Mouse (Mus musculus) spleen, adult 2 months (tissue): ENCODE measurements at regions not wholly inside any gene's neighbourhood (a gene's known extent, or its start where the extent isn't known, plus 50 kb on each side); places are given as distances from the start of the nearest gene placed in this dataset.

Experiments used
- DNase-seq, 2 experiments: peaks; one replicate each; pipeline versions ENCODE4 v3.0.0 to v3.0.0-alpha.2; 2012 to 2021; ENCODE audit warnings: low spot score in 2 of 2, low read depth in 1 of 2
- H3K27ac ChIP-seq: fragments of 200-500 bp; 2 replicates; pipeline ENCODE4 v1.5.1; 2012; ENCODE audit warnings: low read length, inconsistent platforms; ENCODE audit not compliant: insufficient read depth
- H3K27me3 ChIP-seq: fragments of 200-500 bp; 2 replicates; pipeline ENCODE4 v1.6.1; 2012; ENCODE audit warnings: mild to moderate bottlenecking, moderate library complexity, low read length, inconsistent platforms; ENCODE audit not compliant: control insufficient read depth, insufficient read depth
- H3K36me3 ChIP-seq: fragments of 200-500 bp; 2 replicates; pipeline ENCODE4 v1.6.1; 2012; ENCODE audit warnings: mild to moderate bottlenecking, low read length, inconsistent platforms; ENCODE audit not compliant: control insufficient read depth, insufficient read depth
- H3K4me1 ChIP-seq: fragments of 200-500 bp; 2 replicates; pipeline ENCODE4 v1.6.1; 2011; ENCODE audit warnings: inconsistent platforms; ENCODE audit not compliant: control insufficient read depth, insufficient read depth, insufficient read length
- H3K4me3 ChIP-seq: fragments of 200-500 bp; 2 replicates; pipeline ENCODE4 v1.5.1; 2011; ENCODE audit warnings: mild to moderate bottlenecking, inconsistent platforms; ENCODE audit not compliant: insufficient read depth, insufficient read length; ENCODE audit errors: extremely low read depth
- CTCF ChIP-seq: fragments of 200-500 bp; IDR thresholded peaks from 2 replicates; pipeline ENCODE4 v1.5.1; 2011; ENCODE audit warnings: mild to moderate bottlenecking, inconsistent platforms; ENCODE audit not compliant: insufficient read depth, insufficient read length, insufficient replicate concordance; ENCODE audit errors: extremely low read depth
- POLR2A ChIP-seq: fragments of 200-500 bp; IDR thresholded peaks from 2 replicates; pipeline ENCODE4 v1.6.1; 2011; ENCODE audit warnings: low read depth, low read length, inconsistent platforms
- WGBS: fragments of 180-500 bp; shearing (Covaris S2); methylation state at CpG from one replicate; pipeline ENCODE4 v1.1.7; 2018; 5-methylcytosine and 5-hydroxymethylcytosine counted together

DNA sequence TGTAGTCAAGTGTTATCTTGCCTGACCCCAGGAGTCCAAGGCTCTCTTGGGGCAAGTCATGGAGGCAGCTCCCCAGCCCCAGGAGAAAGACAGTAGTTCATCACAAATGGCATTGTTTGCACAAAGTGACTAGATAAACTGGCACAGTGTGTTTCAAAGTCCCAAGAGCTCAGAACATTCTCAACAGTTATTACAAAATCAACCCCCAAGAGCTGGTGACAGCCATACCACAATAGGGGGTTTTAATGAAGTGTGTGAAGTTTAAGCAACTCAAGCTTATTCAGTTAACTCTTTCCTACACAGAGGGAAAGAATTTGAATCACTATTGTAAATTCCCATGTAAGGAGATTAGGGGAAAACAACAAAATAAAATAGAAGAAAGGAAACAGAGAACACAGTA lies 109.7 kb upstream of the Tprg start:
- Histone ChIP-seq H3K4me3 (no peak overlapping the region), H3K27ac (no peak overlapping the region), H3K27me3 (no peaks in the 10 kb centered on the region), H3K4me1 (no peaks in the 10 kb centered on the region; the same call in 1 of the 2 replicates), H3K36me3 (no peaks in the 10 kb centered on the region)
- DNase-seq, result no peak
- no peak for TF ChIP-seq CTCF
- TF ChIP-seq POLR2A, result no peak

GRCm38 (mm10) chr16:25178055-25178454 lies 108.6 kb upstream of the Tprg start:
- WGBS, result 9% methylated on average over 2 of the region's 2 CpGs
- Histone ChIP-seq H3K27me3 (no peaks in the 10 kb centered on the region), H3K4me3 (no peak overlapping the region), H3K4me1 (no peaks in the 10 kb centered on the region; the same call in 1 of the 2 replicates), H3K27ac (no peak overlapping the region; the same call in 1 of the 2 replicates), H3K36me3 (no peaks in the 10 kb centered on the region)
- no peak for TF ChIP-seq CTCF
- TF ChIP-seq POLR2A, result no peak
- no peak for DNase-seq

DNA sequence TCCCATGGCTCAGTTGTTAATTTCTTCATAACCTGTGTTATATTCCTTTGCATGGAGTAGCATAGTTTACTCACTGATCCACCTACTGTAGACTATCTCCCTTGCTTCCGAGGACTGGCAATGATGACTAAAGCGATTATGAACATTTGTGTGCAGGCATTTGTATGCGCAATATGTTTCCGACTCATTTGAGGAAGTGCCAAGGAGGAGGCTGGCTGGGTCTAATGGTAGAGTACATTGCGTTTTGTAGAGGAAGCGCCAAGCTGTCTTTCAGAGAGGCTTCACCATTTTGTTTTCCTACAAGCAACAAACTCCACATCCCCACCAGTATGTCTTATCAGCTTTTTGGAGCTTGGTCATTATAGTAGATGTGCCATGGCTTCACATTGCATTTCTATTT lies 104.7 kb upstream of the Tprg start:
- WGBS, result 84% methylated on average over 6 of the region's 6 CpGs

GRCm38 (mm10) chr16:25197079-25197478 lies 89.5 kb upstream of the Tprg start:
- Histone ChIP-seq H3K27me3 (no peaks in the 10 kb centered on the region), H3K36me3 (no peaks in the 10 kb centered on the region), H3K4me1 (no peaks in the 10 kb centered on the region), H3K27ac (no peak overlapping the region), H3K4me3 (no peak overlapping the region)
- WGBS, result 96% methylated on average over 5 of the region's 5 CpGs
- DNase-seq, result no peak
- TF ChIP-seq CTCF (no peak), POLR2A (no peak)

More for the DNA sequence above, 104.7 kb upstream of the Tprg start:
- Histone ChIP-seq H3K4me1 (no peaks in the 10 kb centered on the region; the same call in 1 of the 2 replicates), H3K27ac (no peak overlapping the region), H3K36me3 (no peaks in the 10 kb centered on the region), H3K4me3 (no peak overlapping the region), H3K27me3 (no peaks in the 10 kb centered on the region)
- no peak for TF ChIP-seq CTCF
- no peak for TF ChIP-seq POLR2A
- DNase-seq, result no peak

DNA sequence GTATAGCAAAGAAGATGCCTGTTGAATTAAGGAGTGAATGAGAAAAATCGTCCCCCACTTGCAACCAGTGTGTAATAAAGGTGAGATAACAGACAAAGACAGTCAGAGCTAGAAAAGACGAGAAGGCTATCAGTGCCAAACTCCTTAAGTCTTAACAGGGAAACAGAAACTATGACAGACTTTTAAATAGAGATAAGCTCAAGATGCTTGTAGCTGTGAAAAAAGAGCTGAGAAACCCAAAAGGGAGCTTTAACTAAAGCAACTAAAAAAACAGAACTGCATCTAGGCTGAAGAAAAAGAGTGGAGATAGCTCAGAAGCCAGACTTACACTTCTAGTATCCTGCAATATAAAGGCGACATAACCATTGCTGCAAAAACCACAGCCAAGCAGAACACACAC lies 87.8 kb upstream of the Tprg start:
- no peak overlapping the region for H3K27ac ChIP-seq
- H3K27me3 ChIP-seq, result no peaks in the 10 kb centered on the region
- no peaks in the 10 kb centered on the region for H3K36me3 ChIP-seq
- H3K4me3 ChIP-seq, result no peak overlapping the region
- no peak for TF ChIP-seq POLR2A
- TF ChIP-seq CTCF, result no peak
- no peak for DNase-seq
- H3K4me1 ChIP-seq, result no peaks in the 10 kb centered on the region
- 63% methylated on average over 3 of the region's 3 CpGs for WGBS

DNA sequence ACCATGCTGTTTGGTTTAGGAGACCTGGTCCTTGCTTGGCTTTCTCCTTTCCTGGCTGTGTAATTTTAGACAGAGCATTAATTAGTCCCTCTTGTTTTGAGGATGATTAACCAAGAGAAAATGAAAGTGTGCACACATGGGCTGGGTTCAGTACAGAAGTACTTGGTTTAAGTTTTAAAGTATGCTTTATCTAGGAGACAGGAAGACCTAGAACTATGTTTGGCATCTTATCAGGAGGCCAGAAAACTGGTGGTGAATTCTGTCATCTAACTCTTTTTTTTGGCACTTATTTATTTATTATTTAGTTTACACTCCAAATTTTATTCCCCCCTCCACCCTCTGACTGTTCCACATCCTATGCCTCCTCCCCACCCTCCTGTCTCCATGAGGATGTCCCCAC lies 86.6 kb upstream of the Tprg start:
- no peak overlapping the region for H3K27ac ChIP-seq
- no peaks in the 10 kb centered on the region for H3K36me3 ChIP-seq
- DNase-seq, result no peak
- no peaks in the 10 kb centered on the region for H3K27me3 ChIP-seq
- H3K4me3 ChIP-seq, result no peak overlapping the region
- no peaks in the 10 kb centered on the region for H3K4me1 ChIP-seq
- TF ChIP-seq CTCF (no peak), POLR2A (no peak)

DNA sequence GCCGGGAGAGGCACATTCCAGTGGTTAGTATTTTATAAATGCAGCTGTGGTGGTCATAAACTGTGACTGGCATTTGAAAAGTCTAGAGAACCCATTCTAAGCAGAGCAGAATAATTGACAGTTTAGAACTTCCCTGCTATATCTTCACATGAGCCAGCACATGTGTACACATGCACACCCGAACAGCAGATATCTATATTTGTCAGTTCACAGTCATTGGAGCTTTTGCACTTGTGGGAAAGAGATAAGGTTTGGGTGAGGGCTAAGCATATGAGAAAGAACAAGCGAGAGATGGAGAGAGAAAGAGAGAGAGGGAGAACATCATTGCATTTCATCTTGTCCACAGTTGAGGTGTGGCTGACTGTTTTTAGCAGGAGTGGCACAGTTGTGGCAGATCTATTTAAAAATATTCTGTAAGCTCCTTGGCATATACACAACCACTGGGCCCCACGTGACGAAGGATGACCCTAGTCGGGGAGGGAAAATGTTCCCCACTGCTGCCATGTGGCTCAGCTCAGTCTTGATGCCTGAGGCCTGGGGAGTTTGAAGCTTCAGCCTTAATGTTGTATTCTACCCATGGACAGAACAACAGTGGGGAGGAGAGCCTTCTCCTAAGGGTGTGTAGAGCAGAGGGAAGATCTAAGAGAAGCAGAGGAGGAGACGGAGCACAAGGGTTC lies 85.4 kb upstream of the Tprg start:
- DNase-seq, result no peak
- peak overlapping the region; percentile 46; the same call in 1 of the 2 replicates for H3K27ac ChIP-seq
- 76% methylated on average over 7 of the region's 7 CpGs for WGBS

More for the DNA sequence above, 85.4 kb upstream of the Tprg start:
- Histone ChIP-seq H3K4me3 (no peak overlapping the region), H3K36me3 (no peaks in the 10 kb centered on the region), H3K4me1 (no peaks in the 10 kb centered on the region), H3K27me3 (no peaks in the 10 kb centered on the region)
- no peak for TF ChIP-seq POLR2A
- TF ChIP-seq CTCF, result no peak
